Mouse (Mus musculus) forebrain, embryonic 10.5 days (tissue): ENCODE measurements around the gene Cep57l1. TPM values are rescaled to one million over a fixed set of nuclear protein-coding genes. Genes with fewer than 3 reads are reported as not detected.
"Not testable (repeated sequence)": the region's sequence is repeated elsewhere in the genome, so short reads cannot be mapped to it uniquely, and the experiment has no call there.

Source experiments
- DNase-seq: peaks from one replicate; pipeline ENCODE4 v3.0.0-alpha.2; 2017; ENCODE audit warnings: low spot score; ENCODE audit errors: extremely low spot score
- H3K27ac ChIP-seq: fragments of 300-500 bp; sonication (generic); 2 replicates; pipeline ENCODE4 v1.5.1; 2016; ENCODE audit warnings: mild to moderate bottlenecking
- H3K27me3 ChIP-seq: fragments of 300-500 bp; sonication (generic); 2 replicates; pipeline ENCODE4 v1.6.1; 2016; ENCODE audit warnings: mild to moderate bottlenecking; ENCODE audit not compliant: poor library complexity, severe bottlenecking
- H3K36me3 ChIP-seq: fragments of 300-500 bp; sonication (generic); replicated peaks from 2 replicates; pipeline ENCODE4 v1.6.1; 2016; ENCODE audit warnings: mild to moderate bottlenecking, moderate library complexity
- H3K4me1 ChIP-seq: fragments of 300-500 bp; sonication (generic); 2 replicates; pipeline ENCODE4 v1.6.1; 2016
- H3K4me3 ChIP-seq: fragments of 300-500 bp; sonication (generic); 2 replicates; pipeline ENCODE4 v1.5.1; 2016; ENCODE audit warnings: mild to moderate bottlenecking, moderate library complexity
- H3K9me3 ChIP-seq: fragments of 300-500 bp; sonication (generic); 2 replicates; pipeline ENCODE4 v1.6.1; 2016; ENCODE audit warnings: mild to moderate bottlenecking, moderate library complexity
- WGBS: fragments of 180-500 bp; shearing (Covaris S2); methylation state at CpG from one replicate; pipeline ENCODE4 v1.1.7; 2016; 5-methylcytosine and 5-hydroxymethylcytosine counted together
- polyA plus RNA-seq: library from polyadenylated mRNA; unstranded; fragments of >200 nt; fragmentation: Nextera tagmentation; extraction: Ambion mirVana; gene quantifications from 2 replicates; pipeline ENCODE4 v1.2.1, GENCODE M21; 2016

Gene Cep57l1
- polyA plus RNA-seq, 1 experiment from 2014 or later: 26.4 TPM

DNA sequence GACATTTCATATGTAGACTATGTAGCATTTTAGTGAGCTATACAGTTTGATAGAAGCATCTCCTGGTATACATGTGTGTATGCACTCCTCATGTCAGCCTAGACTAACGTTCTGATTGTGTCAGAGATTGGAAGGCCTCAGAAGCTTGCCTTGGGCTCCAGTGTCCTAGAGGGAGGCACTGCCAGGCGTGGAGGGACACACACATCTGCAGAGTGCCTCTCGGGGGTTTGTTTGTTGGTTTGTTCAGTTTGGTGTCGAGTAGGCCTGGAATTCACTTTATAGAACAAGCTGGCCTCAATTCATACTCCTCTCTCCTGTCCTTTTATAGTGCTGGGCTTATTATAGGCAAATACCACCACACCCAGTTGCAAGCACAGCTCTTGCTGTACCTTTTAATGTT, 16.3 kb upstream of the Cep57l1 start:
- WGBS: 88% methylated on average over 4 of the region's 4 CpGs
- Histone ChIP-seq H3K4me3 (no peak overlapping the region), H3K27me3 (no peaks in the 10 kb centered on the region), H3K27ac (no peak overlapping the region), H3K4me1 (no peaks in the 10 kb centered on the region), H3K36me3 (no peaks in the 10 kb centered on the region), H3K9me3 (no peaks in the 10 kb centered on the region)
- no peak for DNase-seq

DNA sequence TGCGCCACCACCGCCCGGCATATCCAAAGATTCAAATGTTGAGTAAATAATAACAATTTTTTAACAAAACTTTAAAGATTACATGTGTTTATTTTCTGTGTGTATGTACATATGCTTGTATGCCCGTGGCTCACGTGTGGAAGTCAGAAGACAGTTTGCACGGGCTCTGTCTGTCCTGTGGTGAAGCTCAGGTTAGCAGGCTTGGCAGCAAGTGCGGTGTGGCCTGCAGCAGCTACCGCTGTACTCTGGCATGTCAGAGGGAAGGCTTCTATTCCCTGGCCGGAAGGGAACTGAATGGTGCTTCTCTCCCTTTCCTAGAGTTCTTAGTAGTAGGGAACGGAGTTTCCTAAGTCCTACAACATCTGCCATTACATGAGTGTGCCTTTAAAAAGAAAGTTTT, 15.4 kb upstream of the Cep57l1 start:
- Histone ChIP-seq H3K27me3 (no peaks in the 10 kb centered on the region), H3K27ac (no peak overlapping the region), H3K9me3 (no peaks in the 10 kb centered on the region), H3K4me1 (no peaks in the 10 kb centered on the region), H3K4me3 (no peak overlapping the region), H3K36me3 (no peaks in the 10 kb centered on the region)
- no peak for DNase-seq
- WGBS: 92% methylated on average over 10 of the region's 10 CpGs

DNA sequence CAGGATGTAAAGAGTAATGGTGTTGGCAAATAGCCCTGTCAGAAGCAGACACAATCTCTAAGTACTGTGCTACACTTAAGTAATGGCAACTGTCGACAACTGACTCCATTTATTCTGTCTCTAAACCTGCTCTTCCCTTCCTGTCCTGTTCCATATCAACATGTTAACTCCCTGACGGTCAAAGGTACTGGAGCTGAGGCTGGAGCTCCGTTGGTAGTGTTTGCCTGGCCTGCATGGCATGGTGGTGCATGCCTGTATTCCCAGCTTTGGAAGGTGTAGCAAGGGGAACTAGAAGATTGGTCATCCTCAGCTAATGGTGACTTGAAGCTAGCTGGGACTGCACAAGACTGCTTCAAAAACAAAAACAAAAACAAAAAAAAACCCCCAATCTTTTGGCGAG, 14.2 kb upstream of the Cep57l1 start:
- Histone ChIP-seq H3K27ac (no peak overlapping the region), H3K36me3 (no peaks in the 10 kb centered on the region), H3K9me3 (no peaks in the 10 kb centered on the region), H3K4me3 (no peak overlapping the region), H3K27me3 (no peaks in the 10 kb centered on the region), H3K4me1 (no peaks in the 10 kb centered on the region)
- DNase-seq: no peak
- 86% methylated on average over 4 of the region's 4 CpGs for whole genome bisulfite sequencing

DNA sequence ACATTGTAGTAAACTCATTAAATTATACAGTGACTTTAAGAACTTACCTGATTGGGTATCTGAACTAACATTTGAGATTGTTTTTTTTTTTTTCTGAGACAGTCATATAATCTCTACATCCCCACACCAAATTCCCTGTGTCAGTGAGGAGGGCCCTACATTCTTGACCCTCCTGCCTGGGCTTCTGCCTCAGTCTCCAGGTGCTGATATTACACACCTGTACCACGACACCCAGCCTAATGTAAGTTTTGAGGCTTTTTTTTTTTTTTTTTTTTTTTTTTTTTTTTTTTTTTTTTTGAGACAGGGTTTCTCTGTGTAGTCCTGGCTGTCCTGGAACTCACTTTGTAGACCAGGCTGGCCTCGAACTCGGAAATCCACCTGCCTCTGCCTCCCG, 13.6 kb upstream of the Cep57l1 start:
- not testable (repeated sequence) for H3K36me3 ChIP-seq, H3K9me3 ChIP-seq, H3K4me1 ChIP-seq, H3K27me3 ChIP-seq, DNase-seq, H3K27ac ChIP-seq, H3K4me3 ChIP-seq
- 92% methylated on average over 4 of the region's 4 CpGs for WGBS

DNA sequence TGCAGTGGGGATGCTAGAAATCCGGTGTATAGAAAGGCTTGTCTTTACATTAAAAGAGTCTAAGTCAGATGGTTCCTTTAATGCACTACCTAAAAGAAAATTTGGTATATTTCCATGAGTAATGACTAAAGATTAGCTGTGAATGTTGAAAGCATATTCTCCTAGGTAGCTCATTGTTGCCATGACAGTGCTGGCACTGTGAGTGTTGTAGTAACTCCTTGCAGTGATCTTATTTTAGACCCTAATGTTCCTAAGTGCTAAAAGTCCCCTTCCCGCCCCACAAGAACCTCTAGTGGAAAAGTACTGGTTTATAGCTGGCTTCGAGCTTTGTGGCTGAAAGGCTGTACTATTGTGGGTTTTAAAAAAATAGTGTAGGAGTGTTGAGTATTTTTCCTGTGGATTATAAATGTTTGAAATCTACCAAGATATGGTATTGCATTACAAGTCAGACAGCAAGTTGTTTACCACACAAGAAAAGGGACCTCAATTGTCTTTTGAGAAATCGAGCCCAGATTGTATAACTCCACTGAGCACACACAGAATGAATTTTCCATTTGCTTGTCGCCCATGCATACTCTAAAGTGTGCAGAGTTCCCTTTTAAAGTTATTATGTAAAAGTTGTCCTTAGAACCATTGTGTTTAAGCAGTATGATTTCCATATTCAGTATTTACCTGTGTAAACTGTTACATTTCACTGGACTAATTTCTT, 13.1 kb upstream of the Cep57l1 start:
- H3K36me3 ChIP-seq: no peaks in the 10 kb centered on the region
- DNase-seq: no peak
- H3K4me1 ChIP-seq: no peaks in the 10 kb centered on the region
- 91% methylated on average over 5 of the region's 5 CpGs for WGBS
- no peaks in the 10 kb centered on the region for H3K9me3 ChIP-seq
- H3K4me3 ChIP-seq: no peak overlapping the region
- no peak overlapping the region for H3K27ac ChIP-seq
- no peaks in the 10 kb centered on the region for H3K27me3 ChIP-seq

DNA sequence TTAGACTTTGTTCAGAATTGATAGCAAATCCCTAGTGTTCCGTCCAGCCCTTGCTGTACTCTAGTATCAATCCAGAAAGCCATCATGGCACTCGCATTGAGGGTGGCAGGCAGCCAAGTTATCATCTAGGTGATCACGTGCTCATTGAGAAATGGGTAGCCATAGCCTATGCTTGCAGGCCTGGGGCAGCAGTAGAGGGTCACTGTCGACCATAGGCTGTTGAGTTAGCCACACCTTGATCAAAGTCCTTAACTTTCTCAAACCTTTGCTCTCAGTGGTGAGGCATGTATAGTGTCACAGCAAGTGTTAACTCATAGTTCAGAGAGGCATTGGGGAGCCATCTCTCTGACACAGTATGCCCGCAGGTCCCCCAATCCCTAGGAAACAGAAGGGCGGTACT, 11.5 kb upstream of the Cep57l1 start:
- Histone ChIP-seq H3K4me1 (no peaks in the 10 kb centered on the region), H3K4me3 (no peak overlapping the region), H3K27ac (no peak overlapping the region), H3K9me3 (no peaks in the 10 kb centered on the region), H3K36me3 (no peaks in the 10 kb centered on the region), H3K27me3 (no peaks in the 10 kb centered on the region)
- DNase-seq: no peak
- 90% methylated on average over 6 of the region's 6 CpGs for WGBS

DNA sequence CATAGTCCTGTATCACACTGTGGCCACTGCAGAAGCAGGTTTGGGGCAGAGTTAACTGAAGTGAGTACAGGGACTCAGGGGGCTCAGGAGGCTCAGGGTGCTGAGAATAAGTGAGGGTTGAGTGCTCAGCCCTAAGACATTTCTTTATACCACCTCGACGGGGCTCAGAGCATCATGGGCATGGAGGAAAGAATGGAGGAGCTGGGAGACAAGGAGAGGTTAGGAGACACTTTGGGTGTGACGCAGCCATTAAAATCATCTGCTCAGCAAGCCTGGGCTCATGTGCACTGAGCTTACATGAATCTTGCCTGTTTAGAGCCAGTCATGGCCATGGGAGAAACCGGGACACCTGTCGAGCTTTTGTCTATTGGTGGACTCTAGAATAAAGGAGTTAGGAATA, 10.7 kb upstream of the Cep57l1 start:
- 91% methylated on average over 5 of the region's 5 CpGs for WGBS
- Histone ChIP-seq H3K4me1 (no peaks in the 10 kb centered on the region), H3K27ac (no peak overlapping the region), H3K36me3 (no peaks in the 10 kb centered on the region), H3K4me3 (no peak overlapping the region), H3K9me3 (no peaks in the 10 kb centered on the region), H3K27me3 (no peaks in the 10 kb centered on the region)
- DNase-seq: no peak

DNA sequence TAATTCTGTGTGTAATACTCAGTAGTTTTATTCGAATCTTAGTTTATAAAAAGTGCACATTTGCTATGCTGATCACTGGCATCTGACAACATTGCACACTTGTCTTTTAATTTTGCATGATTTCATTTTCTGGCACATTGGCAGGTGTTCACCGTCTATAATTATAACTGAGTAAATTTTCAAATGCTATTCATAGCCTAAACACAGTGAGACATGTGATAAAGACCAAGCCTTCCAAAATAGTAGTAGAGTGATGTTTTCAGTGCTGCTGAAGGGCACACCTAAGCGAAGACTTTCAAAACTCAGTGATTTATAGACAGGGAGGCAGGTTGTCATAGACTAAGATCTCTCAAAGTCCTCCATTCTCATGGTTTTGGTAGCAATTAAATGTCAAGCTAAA, 9.6 kb upstream of the Cep57l1 start:
- no peaks in the 10 kb centered on the region for H3K27me3 ChIP-seq
- H3K4me3 ChIP-seq: no peak overlapping the region
- DNase-seq: no peak
- 0 out of 2 replicates have a peak, but pooled peaks cover 2% of the 10 kb centered on the region for H3K4me1 ChIP-seq
- H3K27ac ChIP-seq: no peak overlapping the region
- no peaks in the 10 kb centered on the region for H3K9me3 ChIP-seq
- H3K36me3 ChIP-seq: no peaks in the 10 kb centered on the region
- 89% methylated on average over 3 of the region's 3 CpGs for WGBS

DNA sequence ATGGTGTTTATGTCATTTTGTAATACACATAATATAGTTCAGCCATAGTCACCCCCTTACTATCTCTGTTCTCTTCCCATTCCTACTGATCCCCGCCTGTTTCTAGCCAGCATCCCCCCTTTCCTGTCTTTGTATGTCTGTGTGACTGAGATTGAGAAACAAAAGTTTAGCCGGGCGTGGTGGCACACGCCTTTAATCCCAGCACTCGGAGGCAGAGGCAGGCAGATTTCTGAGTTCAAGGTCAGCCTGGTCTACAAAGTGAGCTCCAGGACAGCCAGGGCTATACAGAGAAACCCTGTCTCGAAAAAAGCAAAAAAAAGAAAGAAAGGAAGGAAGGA, 9.0 kb upstream of the Cep57l1 start:
- H3K9me3 ChIP-seq, H3K4me1 ChIP-seq, H3K27me3 ChIP-seq, DNase-seq, H3K4me3 ChIP-seq, H3K27ac ChIP-seq, H3K36me3 ChIP-seq: not testable (repeated sequence)
- WGBS: 91% methylated on average over 6 of the region's 6 CpGs

DNA sequence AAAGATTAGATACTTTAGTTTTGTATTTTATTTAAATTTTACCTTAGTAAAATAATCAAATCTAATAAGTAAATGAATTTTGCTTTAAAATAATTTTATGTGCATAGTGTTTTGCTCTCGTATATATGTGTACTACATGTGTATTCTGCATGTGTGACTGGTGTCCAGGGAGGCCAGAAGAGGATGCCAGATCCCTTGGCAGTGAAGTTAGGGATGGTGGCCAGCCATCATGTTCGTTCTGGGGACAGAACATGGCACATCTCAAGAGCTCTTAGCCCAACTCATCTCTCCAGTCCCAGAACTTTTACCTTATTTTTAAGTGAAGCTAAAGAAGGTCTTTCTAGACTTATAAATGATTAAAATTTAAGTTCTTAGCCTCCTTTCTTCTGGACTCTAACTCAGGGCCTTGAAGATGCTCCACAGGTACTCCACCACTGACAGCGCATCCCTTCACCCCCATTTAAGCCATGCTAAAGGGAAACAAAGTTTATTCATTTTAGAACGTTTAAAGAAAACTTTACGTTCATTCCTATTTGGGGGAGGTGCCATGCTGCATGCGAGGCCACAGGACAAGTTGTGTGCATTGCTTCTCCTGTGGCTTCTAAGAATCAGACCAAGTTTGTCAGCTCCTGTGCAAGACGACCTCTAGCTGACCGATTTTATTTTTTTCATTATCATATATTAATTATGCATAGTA, 8.5 kb upstream of the Cep57l1 start:
- Histone ChIP-seq H3K4me1 (peaks cover 10% of the 10 kb centered on the region), H3K27ac (no peak overlapping the region), H3K36me3 (no peaks in the 10 kb centered on the region), H3K4me3 (no peak overlapping the region), H3K27me3 (no peaks in the 10 kb centered on the region), H3K9me3 (no peaks in the 10 kb centered on the region)
- no peak for DNase-seq
- 89% methylated on average over 8 of the region's 8 CpGs for WGBS

DNA sequence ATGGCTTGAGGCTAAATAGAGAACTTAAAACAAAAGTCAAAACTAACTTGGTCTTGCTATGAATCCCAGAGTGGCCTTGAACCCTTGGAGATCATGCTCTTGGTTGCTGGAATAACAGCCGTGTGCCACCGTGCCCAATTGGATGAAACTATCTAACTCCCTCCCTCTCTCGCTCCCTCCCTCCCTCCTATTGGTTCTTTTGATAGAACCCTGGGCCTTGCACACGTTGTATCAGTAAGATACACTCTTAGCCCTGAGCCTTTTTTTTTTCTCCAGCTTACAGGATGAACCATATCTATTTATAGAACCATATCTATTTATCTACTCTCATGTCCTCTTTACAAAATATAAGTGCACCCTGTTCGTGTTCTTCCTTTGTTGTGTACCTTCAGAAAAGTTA, 6.8 kb upstream of the Cep57l1 start:
- no peaks in the 10 kb centered on the region for H3K36me3 ChIP-seq
- H3K4me3 ChIP-seq: no peak overlapping the region
- WGBS: 86% methylated on average over 5 of the region's 5 CpGs

DNA sequence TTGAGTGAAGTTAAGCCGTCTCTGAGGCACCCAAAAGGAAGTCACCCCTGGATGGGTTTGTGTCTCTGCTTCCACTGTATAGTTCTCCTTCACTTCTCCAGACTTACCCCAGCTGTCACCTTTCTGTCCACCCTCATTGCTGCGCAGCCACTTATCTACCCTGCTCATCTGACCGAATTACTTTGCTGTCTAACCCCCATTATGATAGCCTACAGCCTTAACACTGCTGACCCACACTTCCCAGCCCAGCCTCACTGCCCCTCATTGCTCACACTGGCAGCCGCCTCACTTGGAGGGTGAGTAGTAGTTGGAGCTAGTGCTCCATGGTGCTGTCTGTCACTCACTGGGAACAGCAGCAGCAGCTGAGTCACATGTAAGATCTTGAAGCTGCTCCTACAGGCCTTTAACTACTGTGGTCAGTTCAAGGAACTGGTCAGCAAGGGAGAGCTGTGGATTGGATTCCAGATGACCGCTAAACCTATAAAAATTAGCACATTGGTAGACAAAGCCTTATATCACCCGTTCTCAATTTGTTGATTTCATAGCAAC, 4.7 kb upstream of the Cep57l1 start:
- Histone ChIP-seq H3K4me1 (peaks cover 36% of the 10 kb centered on the region), H3K9me3 (no peaks in the 10 kb centered on the region), H3K36me3 (no peaks in the 10 kb centered on the region), H3K27ac (no peak overlapping the region), H3K27me3 (no peaks in the 10 kb centered on the region), H3K4me3 (no peak overlapping the region)
- no peak for DNase-seq
- 92% methylated on average over 6 of the region's 6 CpGs for WGBS

More for the DNA sequence above, 6.8 kb upstream of the Cep57l1 start:
- Histone ChIP-seq H3K9me3 (no peaks in the 10 kb centered on the region), H3K27me3 (no peaks in the 10 kb centered on the region), H3K27ac (no peak overlapping the region), H3K4me1 (peaks cover 26% of the 10 kb centered on the region)
- DNase-seq: no peak

DNA sequence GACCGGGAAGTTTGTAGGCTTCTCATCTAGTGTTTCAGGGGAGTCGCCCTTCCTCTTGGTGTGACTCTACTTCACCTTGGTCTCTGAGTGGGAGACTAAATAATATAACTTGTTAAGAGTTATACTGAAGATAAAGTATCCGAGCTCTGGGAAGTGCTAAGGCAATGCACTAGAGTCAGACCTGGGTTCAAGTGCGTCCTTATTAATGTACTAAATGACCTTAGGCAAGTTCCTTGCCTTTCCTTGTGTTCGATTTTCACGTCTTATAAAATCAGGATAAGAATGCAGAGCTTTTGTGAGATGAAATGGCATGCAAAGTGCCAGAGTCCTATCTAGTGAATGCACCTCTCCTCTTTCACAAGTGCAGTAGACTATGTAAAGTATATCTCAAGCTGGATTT, 2.9 kb upstream of the Cep57l1 start:
- Histone ChIP-seq H3K27ac (no peak overlapping the region), H3K4me3 (peak overlapping the region; percentile 74), H3K27me3 (no peaks in the 10 kb centered on the region), H3K9me3 (no peaks in the 10 kb centered on the region; the same call in 1 of the 2 replicates), H3K36me3 (no peaks in the 10 kb centered on the region), H3K4me1 (peaks cover 44% of the 10 kb centered on the region)
- WGBS: 86% methylated on average over 6 of the region's 6 CpGs
- peak; percentile 6 for DNase-seq
